In genomic region chr10:78325916-78326647, GRCm38 (mm10) we compare ENCODE assay signal across 23 mouse cellular contexts. TPM values are rescaled to one million over a fixed set of nuclear protein-coding genes. Genes with fewer than 3 reads are reported as not detected.
DNase-seq lines count a peak whose midpoint lies in the region; ATAC-seq and TF ChIP-seq lines count a peak whose summit lies in the region.
"Had no signal": no experiment of that assay in that cellular context is flagged by ENCODE, and none has a peak within 500 bp of the region (broad histone marks: within the 10 kb centered on the region; RNA-seq: fewer than 3 reads in every experiment).

No protein-coding gene starts in this region.

- H3K79me2 ChIP-seq in liver, adult 2 months (ENCODE audit: control insufficient read depth, insufficient read depth, low read length): peaks cover 39% of the 10 kb centered on the region; the same call in 1 of the 2 replicates

- TF ChIP-seq CTCF in liver, adult 2 months (IDR thresholded peaks at IDR 0.05; ENCODE audit: low read depth, low read length): no peak

- no peak overlapping the region for H3K9ac ChIP-seq in liver, adult 2 months (ENCODE audit: low read depth, low read length)
- H3K9ac ChIP-seq in liver, embryonic 12.5 days: no peak overlapping the region
- no peak overlapping the region for H3K9ac ChIP-seq in intestine, embryonic 14.5 days (ENCODE audit: low read length)
- no peak overlapping the region for H3K9ac ChIP-seq in hindbrain, embryonic 13.5 days
- H3K9ac ChIP-seq: heart, embryonic 13.5 days; liver, embryonic 13.5 days; lung, embryonic 15.5 days; stomach, embryonic 15.5 days had no signal

- WGBS in liver, adult 2 months: 60% methylated on average over 8 of the region's 8 CpGs
- 68% methylated on average over 8 of the region's 8 CpGs for WGBS in liver, embryonic 12.5 days (ENCODE audit: insufficient replicate concordance)
- WGBS in intestine, embryonic 14.5 days: 65% methylated on average over 8 of the region's 8 CpGs
- 83% methylated on average over 8 of the region's 8 CpGs for WGBS in hindbrain, embryonic 13.5 days

- DNase-seq in cerebellum, adult 9-11 months: peak; percentile 30
- DNase-seq in cerebellum, postnatal 36 days: no peak
- peak; percentile 40 for DNase-seq in liver, adult 2 months (ENCODE audit: extremely low read depth, low read depth, low spot score)
- no peak for DNase-seq in intestine, embryonic 14.5 days (ENCODE audit: low spot score)
- DNase-seq in yolk sac, embryonic 10.5 days (ENCODE audit: low spot score): peak; percentile 86
- DNase-seq in gastrocnemius, postnatal 25 days: no peak
- DNase-seq: cerebellum, postnatal 14 days; heart, adult 18-20 months; heart, postnatal 4 days; kidney, adult 9 months; left cerebral cortex, postnatal 4 days; liver, embryonic 13.5 days; lung, postnatal 4 days; right cerebral cortex, postnatal 14 days; thymus, postnatal 14 days had no signal

- no peaks in the 10 kb centered on the region for H3K9me3 ChIP-seq in liver, embryonic 12.5 days (replicated peaks)
- H3K9me3 ChIP-seq in intestine, embryonic 14.5 days (ENCODE audit: control insufficient read depth, low read length): no peaks in the 10 kb centered on the region
- no peaks in the 10 kb centered on the region for H3K9me3 ChIP-seq in hindbrain, embryonic 13.5 days
- H3K9me3 ChIP-seq: heart, embryonic 13.5 days; liver, embryonic 13.5 days; lung, embryonic 15.5 days; stomach, embryonic 15.5 days had no signal

- no peak for ATAC-seq in liver, embryonic 12.5 days
- peak; percentile 61; the same call in 1 of the 2 replicates for ATAC-seq in intestine, embryonic 14.5 days (replicated peaks; ENCODE audit: low FRiP score, low TSS enrichment, low read depth)
- ATAC-seq in hindbrain, embryonic 13.5 days (ENCODE audit: low FRiP score): no peak
- ATAC-seq: CD4-positive, CD25-positive, alpha-beta regulatory T cell, adult 4 months; hindbrain, embryonic 16.5 days had no signal

- H3K4me1 ChIP-seq in liver, adult 2 months (ENCODE audit: control insufficient read depth, insufficient read depth, low read length): peaks cover 34% of the 10 kb centered on the region
- H3K4me1 ChIP-seq in liver, embryonic 12.5 days: peaks cover 34% of the 10 kb centered on the region
- H3K4me1 ChIP-seq in intestine, embryonic 14.5 days (replicated peaks; ENCODE audit: control insufficient read depth, insufficient read depth, low read length): 0 out of 2 replicates have a peak, but pooled peaks cover 2% of the 10 kb centered on the region
- peaks cover 28% of the 10 kb centered on the region for H3K4me1 ChIP-seq in hindbrain, embryonic 13.5 days (replicated peaks)
- H3K4me1 ChIP-seq: lung, embryonic 15.5 days; stomach, embryonic 15.5 days had no signal

- no peak overlapping the region for H3K4me2 ChIP-seq in liver, embryonic 12.5 days
- H3K4me2 ChIP-seq in intestine, embryonic 14.5 days (ENCODE audit: low read length): no peak overlapping the region
- H3K4me2 ChIP-seq in hindbrain, embryonic 13.5 days: no peak overlapping the region
- H3K4me2 ChIP-seq: heart, embryonic 13.5 days; liver, embryonic 13.5 days; lung, embryonic 15.5 days; stomach, embryonic 15.5 days had no signal

- no peak for TF ChIP-seq POLR2A in liver, adult 2 months (IDR thresholded peaks at IDR 0.05; ENCODE audit: extremely low read depth, insufficient read depth, low read length)

- no peak overlapping the region for H3K27ac ChIP-seq in liver, adult 2 months (replicated peaks; ENCODE audit: insufficient read depth, low read depth, low read length)
- no peak overlapping the region for H3K27ac ChIP-seq in liver, embryonic 12.5 days
- H3K27ac ChIP-seq in intestine, embryonic 14.5 days (ENCODE audit: low read depth): no peak overlapping the region
- H3K27ac ChIP-seq in hindbrain, embryonic 13.5 days: no peak overlapping the region
- H3K27ac ChIP-seq: heart, embryonic 13.5 days; left cerebral cortex, adult 2 months; liver, embryonic 13.5 days; lung, embryonic 15.5 days; stomach, embryonic 15.5 days had no signal

- no peak overlapping the region for H3K4me3 ChIP-seq in liver, adult 2 months (ENCODE audit: insufficient read depth, low read depth, low read length)
- H3K4me3 ChIP-seq in liver, embryonic 12.5 days: no peak overlapping the region
- H3K4me3 ChIP-seq in intestine, embryonic 14.5 days (ENCODE audit: low read depth, low read length): no peak overlapping the region
- no peak overlapping the region for H3K4me3 ChIP-seq in hindbrain, embryonic 13.5 days
- H3K4me3 ChIP-seq: heart, embryonic 13.5 days; left cerebral cortex, adult 2 months; liver, embryonic 13.5 days; lung, embryonic 15.5 days; stomach, embryonic 15.5 days had no signal

- H3K27me3 ChIP-seq in liver, adult 2 months (ENCODE audit: control insufficient read depth, insufficient read depth, low read length): no peaks in the 10 kb centered on the region
- no peaks in the 10 kb centered on the region for H3K27me3 ChIP-seq in liver, embryonic 12.5 days (replicated peaks)
- no peaks in the 10 kb centered on the region for H3K27me3 ChIP-seq in intestine, embryonic 14.5 days (replicated peaks; ENCODE audit: control insufficient read depth, insufficient read depth, low read length)
- no peaks in the 10 kb centered on the region for H3K27me3 ChIP-seq in hindbrain, embryonic 13.5 days
- H3K27me3 ChIP-seq: heart, embryonic 13.5 days; liver, embryonic 13.5 days; lung, embryonic 15.5 days; stomach, embryonic 15.5 days had no signal

- peaks cover 3% of the 10 kb centered on the region; the same call in 1 of the 2 replicates for H3K36me3 ChIP-seq in liver, adult 2 months (ENCODE audit: control insufficient read depth, insufficient read depth, low read length)
- peaks cover 6% of the 10 kb centered on the region for H3K36me3 ChIP-seq in liver, embryonic 12.5 days
- peaks cover 17% of the 10 kb centered on the region for H3K36me3 ChIP-seq in intestine, embryonic 14.5 days (ENCODE audit: control insufficient read depth, insufficient read depth, low read length)
- peaks cover 34% of the 10 kb centered on the region for H3K36me3 ChIP-seq in hindbrain, embryonic 13.5 days

RNA-seq across cellular contexts. Expression of gene Agpat3, which starts 26.2 kb away (rescaled TPM):
- total RNA-seq in liver, adult 2 months (2014; rRNA removed): 132 and 161 TPM in 2 replicates
- polyA plus RNA-seq in liver, adult 2 months (2012; rRNA removed): 351 and 387 TPM in 2 replicates
- polyA plus RNA-seq in liver, embryonic 12.5 days (2016; fragmentation: Nextera tagmentation; extraction: Ambion mirVana): 25.3 and 25.7 TPM in 2 replicates
- polyA plus RNA-seq in intestine, embryonic 14.5 days (2014; fragmentation: Nextera tagmentation; extraction: Ambion mirVana): 38.1 and 59.2 TPM in 2 replicates
- polyA plus RNA-seq in hindbrain, embryonic 13.5 days (2015; fragmentation: Nextera tagmentation; extraction: Ambion mirVana): 51.2 and 54.4 TPM in 2 replicates
- total RNA-seq in gastrocnemius, postnatal 25 days (2021): 100 to 1,000 TPM; 120 to 123 TPM

Comparison
In these comparisons a context has a peak if more than half of its experiments do, and no peak if none do; other contexts are left out.
1. DNase-seq: peak in cerebellum, adult 9-11 months (single experiment), liver, adult 2 months (single experiment) and yolk sac, embryonic 10.5 days (single experiment); none in cerebellum, postnatal 36 days (0 of 2), intestine, embryonic 14.5 days (single experiment) and gastrocnemius, postnatal 25 days (single experiment).